In genomic region chr4:132960864-132961639, GRCm38 (mm10) we compare ENCODE assay signal across 9 mouse cellular contexts. TPM values are rescaled to one million over a fixed set of nuclear protein-coding genes. Genes with fewer than 3 reads are reported as not detected.
A peak's percentile ranks its signal among the peaks of the same experiment; 100 is the strongest.
DNase-seq lines count a peak whose midpoint lies in the region; TF ChIP-seq lines count a peak whose summit lies in the region.
"Had no signal": no experiment of that assay in that cellular context is flagged by ENCODE, and none has a peak within 500 bp of the region (broad histone marks: within the 10 kb centered on the region; RNA-seq: fewer than 3 reads in every experiment).

No protein-coding gene starts in this region.

- WGBS in spleen, adult 2 months, result 59% methylated on average over 13 of the region's 13 CpGs

- H3K27ac ChIP-seq in spleen, adult 2 months (ENCODE audit: insufficient read depth, low read length), result peak overlapping the region; percentile 75
- H3K27ac ChIP-seq: liver, embryonic 14.5 days had no signal

- H3K4me1 ChIP-seq in spleen, adult 2 months (ENCODE audit: control insufficient read depth, insufficient read depth, insufficient read length), result peaks cover 32% of the 10 kb centered on the region

- no peak for TF ChIP-seq POLR2A in spleen, adult 2 months (IDR thresholded peaks at IDR 0.05; ENCODE audit: low read depth, low read length)

- H3K36me3 ChIP-seq in spleen, adult 2 months (ENCODE audit: control insufficient read depth, insufficient read depth, low read length), result no peaks in the 10 kb centered on the region

- H3K4me3 ChIP-seq in spleen, adult 2 months (ENCODE audit: extremely low read depth, insufficient read depth, insufficient read length), result no peak overlapping the region

- DNase-seq in adrenal gland, adult (ENCODE audit: inconsistent age in 2 of 2, low spot score in 1 of 2), result peak; percentile 84 to 88
- no peak for DNase-seq in adrenal gland, adult 8-10 months
- DNase-seq in spleen, adult 2 months (ENCODE audit: low read depth in 1 of 2, low spot score in 2 of 2), result no peak
- no peak for DNase-seq in spleen, postnatal 36 days (ENCODE audit: low spot score in 2 of 2)
- DNase-seq in kidney, postnatal 10 days, result peak; percentile 68
- peak; percentile 88 for DNase-seq in testis, postnatal 10 days (ENCODE audit: low spot score)
- no peak for DNase-seq in cerebellum, postnatal 36 days
- no peak for DNase-seq in layer of hippocampus, postnatal 14 days (ENCODE audit: low spot score in 2 of 2)

- TF ChIP-seq CTCF in spleen, adult 2 months (IDR thresholded peaks at IDR 0.05; ENCODE audit: extremely low read depth, insufficient read depth, insufficient read length, insufficient replicate concordance), result no peak

- no peaks in the 10 kb centered on the region for H3K27me3 ChIP-seq in spleen, adult 2 months (ENCODE audit: control insufficient read depth, insufficient read depth, low read length)

RNA-seq across cellular contexts. Expression of gene Fgr, which starts 12.8 kb away (rescaled TPM):
- under 1 TPM; 0.42 to 0.92 (median 0.64) TPM for total RNA-seq in adrenal gland, adult 8-10 months (2022)
- 37.5 and 39.9 TPM in 2 replicates for polyA plus RNA-seq in spleen, adult 2 months (2012; rRNA removed)
- not detected for total RNA-seq in layer of hippocampus, postnatal 14 days (2021)

RNA-seq across cellular contexts. Expression of gene Fam76a, which starts 38.7 kb away (rescaled TPM):
- total RNA-seq in adrenal gland, adult 8-10 months (2022), result 10 to 100 TPM; 30.0 to 55.3 (median 45.3) TPM
- 7.2 and 9.1 TPM in 2 replicates for polyA plus RNA-seq in spleen, adult 2 months (2012; rRNA removed)
- 10 to 100 TPM; 32.4 to 34.6 TPM for total RNA-seq in layer of hippocampus, postnatal 14 days (2021)

RNA-seq across cellular contexts. Expression of gene Ahdc1, which starts 50.0 kb away (rescaled TPM):
- total RNA-seq in adrenal gland, adult 8-10 months (2022), result 100 to 1,000 TPM in 1 of 4 experiments, 10 to 100 TPM in 3; 72.0 to 109 (median 82.9) TPM
- 24.3 and 25.1 TPM in 2 replicates for polyA plus RNA-seq in spleen, adult 2 months (2012; rRNA removed)
- total RNA-seq in layer of hippocampus, postnatal 14 days (2021), result 10 to 100 TPM; 88.6 to 96.3 TPM

Comparison
In these comparisons a context has a peak if more than half of its experiments do, and no peak if none do; other contexts are left out.
1. DNase-seq: peak in adrenal gland, adult (2 of 2), kidney, postnatal 10 days (single experiment) and testis, postnatal 10 days (single experiment); none in adrenal gland, adult 8-10 months (single experiment), spleen, adult 2 months (0 of 2), spleen, postnatal 36 days (0 of 2), cerebellum, postnatal 36 days (0 of 2) and layer of hippocampus, postnatal 14 days (0 of 2).